Mouse (Mus musculus) regulatory T cell (primary cell): ENCODE data around the gene Gpld1.

Source experiments
- in situ Hi-C: fragments of 300-600 bp; cut with MboI, MseI; formaldehyde crosslinking; loops from one replicate; pipeline ENCODE4 v1.15.1; 2025; ENCODE audit warnings: high pct_unique_total_duplicates

Gpld1 gene

DNA sequence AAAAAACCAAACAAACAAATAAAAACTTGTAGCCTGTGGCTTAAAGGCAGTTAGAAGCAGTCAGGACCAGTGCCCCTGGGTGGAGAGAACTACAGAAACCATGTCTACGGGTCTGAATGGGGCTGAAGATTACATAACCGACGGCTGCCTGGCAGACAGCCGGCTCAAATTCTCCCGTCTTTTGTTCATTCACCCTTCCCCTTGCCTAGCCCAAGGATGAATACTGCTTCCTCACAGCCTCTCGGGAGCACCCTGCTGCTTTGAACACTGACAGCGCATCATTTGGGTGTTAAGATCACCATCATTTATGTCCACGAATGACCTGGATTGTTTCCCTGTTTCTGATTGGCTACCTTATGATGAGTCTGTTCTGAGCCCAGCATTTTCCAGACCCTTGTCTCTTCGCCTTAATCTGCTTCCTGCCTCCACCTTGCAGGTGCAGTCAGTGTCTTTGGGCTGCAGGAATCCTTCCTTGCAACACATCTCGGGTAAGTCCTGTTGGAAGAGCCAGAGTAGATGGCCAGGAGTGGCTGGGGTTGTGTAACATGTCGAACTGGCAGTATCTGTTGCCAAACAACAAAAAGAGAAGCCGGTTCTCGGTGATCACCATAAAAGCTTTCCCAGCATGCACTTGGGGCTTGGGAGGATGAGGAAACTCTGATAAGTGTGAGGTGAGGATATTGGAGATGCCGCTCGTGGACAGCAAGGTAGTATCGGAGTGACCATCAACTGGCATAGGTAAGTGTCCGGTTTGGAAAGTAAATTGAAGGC, at the start of gene Gpld1:
Gpld1 (plus strand) TSS at position 641 of the 771 bp plus-strand sequence.
- in situ Hi-C loops: loop anchor here (5.0 kb wide), 1 partner anchor 105 kb away; no protein-coding TSS in a partner anchor

DNA sequence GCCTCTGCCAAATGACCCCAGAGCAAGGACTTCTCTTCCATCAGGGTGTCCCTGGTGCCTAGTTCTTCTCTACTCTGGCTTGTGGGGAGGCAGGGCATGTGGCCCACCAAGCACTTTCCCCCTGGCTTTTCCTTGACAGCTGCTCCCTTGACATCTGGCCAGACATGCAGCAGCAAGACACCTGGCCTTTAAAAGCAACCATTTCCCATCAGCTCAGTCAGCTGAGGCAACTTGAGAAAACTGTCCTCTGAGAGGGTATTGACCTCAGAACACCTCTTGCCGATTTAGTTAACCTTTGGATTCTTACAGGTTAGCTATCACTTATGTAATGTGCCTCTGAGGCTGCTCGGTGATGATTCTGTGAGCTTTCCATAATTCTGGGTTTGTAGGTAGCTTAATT, 49.1 kb upstream of the Gpld1 start:
- in situ Hi-C loops: loop anchor here (25.0 kb wide), 1 partner anchor 707 kb away; no protein-coding TSS in a partner anchor

DNA sequence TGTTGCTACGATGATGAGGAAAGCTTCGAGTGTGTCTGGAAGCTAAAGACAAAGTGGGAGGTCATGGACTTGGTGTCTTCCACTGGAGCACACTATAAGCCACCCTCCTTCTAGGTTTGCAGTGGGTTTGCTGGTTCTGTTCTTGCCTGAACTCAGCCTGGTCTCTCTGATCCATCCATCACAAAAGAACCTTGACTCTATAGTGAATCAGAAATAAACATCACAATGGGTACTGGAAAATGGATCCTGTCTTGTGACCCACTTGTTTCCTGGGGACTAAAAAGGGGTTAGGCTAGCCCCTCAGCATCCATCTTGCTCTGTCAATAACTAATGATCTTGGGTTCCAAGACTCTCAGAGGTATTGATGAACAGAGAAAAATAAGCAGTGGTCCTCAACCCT, 41.0 kb upstream of the Gpld1 start:
- in situ Hi-C loops: no loop called here

DNA sequence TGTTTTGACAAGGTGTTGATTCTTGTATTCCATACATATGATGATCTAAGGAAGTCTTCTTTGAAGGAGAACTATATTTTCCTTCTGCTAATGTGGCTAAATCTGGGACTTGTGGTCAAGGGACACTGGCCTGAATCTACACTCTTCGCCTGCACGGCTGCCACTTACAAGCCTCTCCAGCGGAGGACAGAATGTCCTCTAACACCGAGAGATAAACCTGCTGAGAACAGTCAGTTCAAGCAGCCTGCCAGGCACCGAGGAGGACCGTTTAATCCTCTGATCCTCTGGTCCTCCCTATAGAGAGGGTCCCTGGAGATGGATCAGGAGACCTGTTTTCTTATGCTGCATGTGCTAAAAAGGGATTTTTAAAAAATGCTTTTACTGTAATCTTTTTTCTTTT, 39.5 kb upstream of the Gpld1 start:
- in situ Hi-C loops: no loop called here

DNA sequence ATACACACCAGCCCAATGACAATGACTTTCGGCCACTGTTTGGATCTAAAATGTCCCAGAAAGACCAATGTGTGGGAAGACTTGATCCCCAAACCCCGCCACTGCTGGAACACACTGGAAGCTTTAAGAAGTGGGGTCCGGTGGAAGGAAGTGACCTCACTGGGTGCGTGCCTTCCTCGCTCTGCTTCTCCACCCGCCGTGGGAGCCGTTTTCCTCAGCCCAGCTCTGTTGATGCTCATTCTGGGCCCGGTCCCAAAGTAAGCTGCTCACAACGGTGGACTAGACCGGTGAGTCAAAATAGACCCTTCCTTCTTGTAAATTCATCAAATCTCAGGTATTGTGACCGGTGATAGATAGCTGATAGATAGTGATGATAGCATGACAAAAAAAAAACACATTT, 37.5 kb upstream of the Gpld1 start:
- in situ Hi-C loops: no loop called here

DNA sequence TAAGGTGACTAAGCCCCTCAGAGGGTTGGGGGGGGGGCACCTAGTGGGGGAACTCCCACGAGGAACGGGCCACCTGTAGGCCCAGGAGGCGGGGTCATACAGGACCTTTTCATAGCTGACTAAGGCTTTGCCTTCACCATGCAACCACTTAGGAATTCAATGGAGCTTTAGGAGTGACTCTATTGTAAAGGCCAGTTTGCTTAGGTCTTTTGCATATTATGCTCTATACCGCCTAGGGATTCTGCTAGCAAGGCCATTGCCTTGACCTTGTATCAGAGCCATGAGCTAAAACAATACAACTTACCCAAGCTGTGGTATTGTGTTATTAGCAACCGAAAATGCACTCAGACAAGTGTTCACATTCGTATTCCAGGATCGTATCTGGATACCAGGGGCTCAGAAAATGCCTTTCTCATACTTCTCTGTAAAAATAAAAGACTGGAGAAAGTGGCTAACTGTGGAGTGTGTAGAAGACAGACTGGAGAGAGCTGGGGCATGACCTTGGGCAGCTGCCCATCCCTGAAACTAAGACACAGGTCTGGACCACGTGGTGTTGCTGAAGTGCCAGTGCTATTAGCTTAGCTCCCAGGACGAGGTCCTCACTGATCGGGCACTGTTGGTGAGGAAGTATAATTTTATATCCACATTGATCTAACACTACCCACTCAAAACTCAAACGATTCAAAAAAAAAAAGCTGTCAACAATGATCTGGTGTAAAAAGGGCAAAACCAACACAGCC, 36.0 kb upstream of the Gpld1 start:
- in situ Hi-C loops: no loop called here

DNA sequence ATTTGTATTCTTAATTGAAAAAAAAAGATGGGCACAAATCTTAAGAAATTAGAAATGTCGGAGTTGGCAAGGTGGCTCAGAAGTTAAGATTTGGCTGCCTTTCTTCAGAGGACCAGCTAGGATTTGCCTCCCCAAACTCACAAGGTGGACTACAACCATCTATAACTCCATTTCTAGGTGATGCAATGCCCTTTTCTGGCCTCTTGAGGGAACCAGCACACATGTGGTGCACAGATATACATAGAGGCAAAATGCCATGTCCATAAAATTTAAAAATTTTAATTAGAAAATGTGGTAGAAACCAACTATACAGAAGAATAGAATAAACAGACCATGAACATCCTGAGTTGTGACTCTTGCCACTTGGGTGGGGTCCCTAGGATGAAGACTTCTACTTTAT, 33.8 kb upstream of the Gpld1 start:
- in situ Hi-C loops: no loop called here

DNA sequence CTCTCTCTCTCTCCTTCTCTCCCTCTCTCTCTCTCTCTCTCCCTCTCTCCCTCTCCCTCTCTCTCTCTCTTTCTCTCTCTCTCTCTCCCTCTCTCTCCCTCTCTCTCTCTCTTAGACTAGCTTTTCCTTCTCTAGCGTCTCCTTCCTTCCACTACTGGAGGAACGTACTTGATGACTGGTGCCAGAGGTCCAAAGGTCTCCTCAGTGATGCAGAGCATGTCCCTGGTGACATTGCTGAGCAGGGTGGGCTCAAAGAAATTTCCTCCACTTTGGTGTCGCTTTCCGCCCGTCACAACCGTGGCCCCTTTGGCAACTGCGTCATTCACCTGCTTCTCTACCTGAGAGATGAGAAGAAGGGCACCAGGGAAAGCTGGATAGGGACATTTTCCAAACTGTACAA, 29.4 kb upstream of the Gpld1 start:
- in situ Hi-C loops: loop anchor here (10.0 kb wide), 1 partner anchor 199 kb away; no protein-coding TSS in a partner anchor

DNA sequence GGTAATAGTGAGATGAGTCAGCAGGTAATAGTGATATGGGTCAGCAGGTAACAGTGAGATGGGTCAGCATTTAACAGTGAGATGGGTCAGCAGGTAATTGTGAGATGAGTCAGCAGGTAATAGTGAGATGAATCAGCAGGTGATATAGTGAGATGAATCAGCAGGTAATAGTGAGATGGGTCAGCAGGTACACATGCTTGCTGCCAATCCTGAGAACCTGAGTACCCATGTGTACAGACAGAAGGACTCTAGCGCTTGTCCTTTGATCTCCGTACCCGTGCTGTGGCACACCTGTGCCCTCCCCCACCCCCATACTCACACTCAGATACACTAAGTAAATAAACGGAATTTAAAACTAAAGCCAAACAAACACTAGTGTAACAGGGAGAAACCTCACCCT, 28.0 kb upstream of the Gpld1 start:
- in situ Hi-C loops: loop anchor here (10.0 kb wide), 1 partner anchor 200 kb away; no protein-coding TSS in a partner anchor

DNA sequence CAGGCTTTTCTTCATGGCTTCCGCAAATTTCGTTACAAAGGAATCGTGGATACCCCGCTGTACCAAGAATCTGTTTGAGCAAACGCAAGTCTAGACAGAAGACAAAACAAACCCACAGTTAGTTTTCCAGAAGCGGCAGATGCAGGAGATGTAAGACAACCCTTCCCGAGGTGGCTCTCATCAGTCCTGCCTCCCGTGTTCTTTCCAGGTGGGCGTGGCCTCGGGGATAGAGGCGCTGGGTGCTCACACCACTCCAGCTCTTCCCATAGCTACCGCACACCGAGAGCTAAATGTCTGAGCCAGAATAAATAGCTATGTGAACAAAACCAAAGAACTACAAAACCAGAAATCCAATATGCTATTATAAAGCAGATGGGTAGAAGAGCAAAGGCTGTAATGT, 27.1 kb upstream of the Gpld1 start:
- in situ Hi-C loops: loop anchor here (10.0 kb wide), 1 partner anchor 201 kb away; no protein-coding TSS in a partner anchor

DNA sequence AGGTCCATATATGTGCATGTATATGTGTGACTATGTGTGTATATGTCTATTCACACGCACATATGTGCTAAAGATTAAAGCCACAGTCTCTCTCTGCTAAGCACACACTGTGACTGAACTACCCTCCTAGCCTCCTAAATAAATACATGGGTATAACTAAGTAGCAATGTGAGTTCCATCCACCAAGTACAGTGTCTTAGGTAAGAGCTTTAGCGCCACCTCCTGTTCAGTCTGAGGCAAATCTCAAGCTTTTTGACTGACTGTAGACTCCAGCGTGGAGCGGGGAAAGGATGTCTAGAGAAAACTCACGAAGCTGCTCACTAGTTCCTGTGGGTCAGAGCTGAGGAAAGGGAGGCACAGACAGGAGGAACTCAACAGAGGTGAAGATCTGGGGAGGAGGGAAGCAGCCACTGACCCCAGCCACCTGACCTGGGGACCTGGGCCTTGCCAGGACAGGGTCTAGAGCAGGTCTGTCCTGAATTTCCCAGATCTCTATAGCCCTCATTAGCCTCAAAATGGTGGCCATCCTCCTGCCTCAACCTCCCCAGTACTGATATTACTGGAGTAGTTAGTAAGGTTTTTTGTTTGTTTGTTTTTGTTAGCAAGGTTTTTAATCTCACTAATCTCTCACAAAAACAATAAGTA, 22.5 kb upstream of the Gpld1 start:
- in situ Hi-C loops: no loop called here

DNA sequence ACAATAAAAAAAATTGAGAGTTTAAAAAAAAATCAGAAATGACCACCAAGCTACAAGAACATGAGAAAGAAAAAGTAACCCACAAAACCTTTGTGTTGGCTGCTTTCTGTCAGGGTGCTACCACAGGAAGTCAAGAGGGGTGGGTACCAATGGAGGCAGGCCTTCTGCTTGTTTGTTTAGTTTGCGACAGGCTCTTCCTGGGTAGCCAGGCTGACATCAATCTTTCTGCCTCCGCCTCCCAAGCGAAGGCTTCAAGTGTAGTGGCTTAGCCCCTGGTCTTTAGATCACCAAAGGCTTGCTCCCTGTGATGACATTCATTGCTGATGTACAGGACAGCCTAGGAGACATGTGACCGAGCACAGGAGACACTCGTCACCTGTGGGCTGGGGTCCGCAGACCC, 21.7 kb upstream of the Gpld1 start:
- in situ Hi-C loops: no loop called here

DNA sequence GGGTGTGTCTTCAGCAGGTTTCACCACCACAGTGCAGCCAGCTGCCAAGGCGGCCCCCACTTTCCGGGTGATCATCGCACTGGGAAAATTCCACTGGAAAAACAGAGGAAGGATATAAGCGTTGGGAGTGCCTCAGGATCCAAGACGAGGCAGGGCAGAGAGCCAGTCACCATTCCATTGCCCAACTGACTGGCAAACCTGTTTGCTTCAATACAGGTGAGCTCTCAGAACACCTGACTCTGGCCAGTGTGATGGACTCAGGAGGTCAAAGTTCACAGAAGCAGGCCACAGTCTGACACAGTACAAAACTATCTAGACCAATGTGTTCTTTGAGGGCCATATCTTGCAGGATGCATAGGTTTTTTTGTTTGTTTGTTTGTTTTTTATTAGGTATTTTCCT, 19.0 kb upstream of the Gpld1 start:
- in situ Hi-C loops: no loop called here

DNA sequence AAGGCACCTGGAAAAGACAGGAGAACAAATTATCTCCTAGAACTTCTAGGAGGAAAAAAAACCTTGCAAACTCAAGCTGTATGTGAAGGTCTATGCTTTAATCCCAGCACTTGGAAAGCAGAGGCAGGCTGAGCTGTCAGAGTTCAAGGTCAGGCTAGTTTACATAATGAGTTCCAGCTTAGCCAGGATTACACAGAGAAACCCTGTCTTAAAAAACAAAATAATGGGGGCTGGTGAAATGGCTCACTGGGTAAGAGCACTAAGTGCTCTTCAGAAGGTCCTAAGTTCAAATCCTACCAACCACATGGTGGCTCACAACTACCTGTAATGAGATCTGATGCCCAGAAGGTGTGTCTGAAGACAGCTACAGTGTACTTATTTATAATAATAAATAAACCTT, 12.4 kb upstream of the Gpld1 start:
- in situ Hi-C loops: no loop called here

DNA sequence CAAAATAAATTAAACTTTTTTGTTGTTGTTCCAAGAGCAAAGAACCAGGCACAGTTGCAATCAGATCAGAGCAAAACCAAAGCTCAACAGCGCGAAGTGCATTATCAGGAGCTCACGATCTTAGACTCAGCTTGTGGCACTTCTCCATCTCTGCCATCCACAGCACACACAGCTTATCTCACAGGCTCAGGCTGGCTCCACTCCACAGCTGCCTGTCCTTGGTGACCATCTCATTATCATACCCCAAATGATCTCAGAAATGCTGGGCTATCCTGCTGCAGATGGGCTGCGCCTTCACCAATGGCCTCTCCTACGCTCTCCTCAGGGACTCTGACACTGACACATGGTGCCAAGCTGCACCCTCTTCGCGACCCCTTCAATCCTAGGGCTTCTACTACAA, 9.8 kb upstream of the Gpld1 start:
- in situ Hi-C loops: no loop called here

DNA sequence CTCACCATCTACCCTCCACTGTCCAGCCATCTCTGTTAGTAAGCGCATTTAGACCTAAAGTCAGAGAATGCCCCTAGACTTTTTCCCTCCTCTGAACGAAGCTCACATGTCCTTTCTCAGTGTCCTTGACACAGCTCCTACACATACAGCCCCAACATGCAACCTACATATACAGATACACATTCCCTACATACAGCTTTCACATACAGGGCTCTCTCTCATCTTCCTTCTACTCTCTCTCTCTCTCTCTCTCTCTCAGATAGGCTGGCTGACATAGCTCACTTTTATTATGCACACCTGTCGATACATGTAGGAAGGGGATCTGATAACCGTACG, 6.2 kb upstream of the Gpld1 start:
- in situ Hi-C loops: loop anchor here (5.0 kb wide), 1 partner anchor 51 kb away; no protein-coding TSS in a partner anchor

DNA sequence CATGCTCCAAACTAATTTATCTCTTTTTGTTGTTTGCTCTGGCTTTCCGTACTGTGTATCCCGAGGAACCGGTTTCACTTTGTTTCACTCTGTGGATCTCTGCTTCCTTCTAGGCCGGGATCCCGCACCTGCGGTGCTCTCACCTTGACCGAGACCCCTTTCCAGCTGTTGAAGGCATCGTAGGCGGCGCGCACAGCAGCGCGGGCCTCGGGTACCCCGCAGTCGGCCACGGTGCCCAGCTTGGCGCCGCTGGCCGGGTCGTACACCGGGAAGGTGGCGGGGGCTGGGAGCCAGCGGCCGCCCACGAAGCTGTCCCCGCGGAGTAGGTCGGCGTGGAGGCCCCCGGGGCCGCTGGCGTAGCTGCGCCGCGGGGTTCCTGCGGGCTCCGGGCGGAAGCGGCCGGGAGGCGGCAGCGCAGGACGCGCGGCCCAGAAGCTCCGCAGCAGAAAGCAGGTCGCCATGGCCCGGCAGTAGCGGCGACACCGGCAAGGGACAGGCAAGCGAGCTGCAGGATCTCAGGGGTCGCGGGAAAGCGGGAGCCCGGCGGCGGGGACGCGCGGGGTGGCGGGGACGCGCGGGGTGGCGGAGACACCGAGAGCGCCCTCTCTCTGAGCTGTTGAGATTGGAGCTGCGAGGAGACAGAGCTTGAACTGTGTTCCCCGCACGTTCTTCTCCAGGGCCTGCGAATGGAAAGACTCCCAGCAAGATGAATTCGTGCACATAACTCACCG, 5.7 kb upstream of the Gpld1 start, which contains the start of gene Aldh5a1:
Aldh5a1 (minus strand) TSS at position 554 of the 731 bp plus-strand sequence.
- in situ Hi-C loops: loop anchor here (5.0 kb wide), 1 partner anchor 50 kb away; no protein-coding TSS in a partner anchor

DNA sequence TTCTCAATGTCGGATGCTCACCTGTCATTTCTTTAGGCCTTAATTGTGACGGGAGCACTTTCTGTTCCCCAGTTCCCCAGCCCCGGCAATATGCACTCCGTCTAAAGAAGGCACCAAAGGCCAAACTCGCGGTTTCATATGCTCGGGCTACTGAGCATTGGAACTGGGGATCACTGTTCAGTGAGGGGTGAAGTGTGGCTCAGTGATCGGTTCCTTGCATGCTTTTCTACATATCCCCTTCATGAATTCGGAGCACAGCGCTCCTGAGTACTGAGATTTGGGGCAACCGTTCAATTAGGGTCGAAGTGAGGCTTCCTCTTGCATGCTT, 5.1 kb upstream of the Gpld1 start:
- in situ Hi-C loops: loop anchor here (5.0 kb wide), 1 partner anchor 49 kb away; no protein-coding TSS in a partner anchor

DNA sequence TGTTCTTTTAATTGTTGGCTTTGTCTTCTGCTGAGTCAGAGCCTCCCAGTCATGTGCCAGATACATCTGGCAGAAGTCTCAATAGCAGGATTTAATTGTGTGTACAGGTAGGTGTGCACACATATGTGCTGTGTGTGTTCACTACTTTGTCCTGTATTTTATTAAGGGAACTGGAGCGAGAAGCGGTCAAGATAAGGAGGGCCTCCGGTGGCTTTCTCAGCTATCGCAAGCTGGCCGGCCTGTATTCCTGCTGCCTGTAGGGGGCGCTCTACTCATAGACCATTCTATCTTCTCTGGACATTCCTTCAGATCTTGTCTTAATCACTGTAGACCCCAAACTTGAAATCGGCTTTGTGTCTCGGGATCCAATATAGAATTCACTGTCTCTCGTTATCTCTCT, 4.3 kb upstream of the Gpld1 start:
- in situ Hi-C loops: loop anchor here (5.0 kb wide), 1 partner anchor 49 kb away; no protein-coding TSS in a partner anchor

DNA sequence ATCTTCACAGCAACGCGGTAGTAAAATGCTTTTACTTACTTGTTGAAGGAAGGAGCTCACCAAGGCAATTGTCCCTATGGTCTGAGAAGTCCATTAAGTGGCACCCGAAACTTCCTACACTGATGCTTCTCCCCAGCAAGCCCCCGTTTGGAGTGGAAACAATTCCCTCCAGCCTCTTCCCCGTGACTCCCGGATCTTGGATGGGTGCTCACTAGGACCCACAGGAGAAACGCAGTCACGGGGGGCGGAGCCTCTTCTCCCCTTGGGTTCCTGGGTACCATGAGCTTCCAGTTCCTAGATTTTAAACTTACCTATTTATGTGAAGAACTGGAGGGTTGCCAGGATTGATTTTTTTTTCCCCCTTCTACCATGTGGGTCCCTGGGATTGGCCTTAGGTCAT, 3.5 kb upstream of the Gpld1 start:
- in situ Hi-C loops: loop anchor here (5.0 kb wide), 1 partner anchor 48 kb away; no protein-coding TSS in a partner anchor

DNA sequence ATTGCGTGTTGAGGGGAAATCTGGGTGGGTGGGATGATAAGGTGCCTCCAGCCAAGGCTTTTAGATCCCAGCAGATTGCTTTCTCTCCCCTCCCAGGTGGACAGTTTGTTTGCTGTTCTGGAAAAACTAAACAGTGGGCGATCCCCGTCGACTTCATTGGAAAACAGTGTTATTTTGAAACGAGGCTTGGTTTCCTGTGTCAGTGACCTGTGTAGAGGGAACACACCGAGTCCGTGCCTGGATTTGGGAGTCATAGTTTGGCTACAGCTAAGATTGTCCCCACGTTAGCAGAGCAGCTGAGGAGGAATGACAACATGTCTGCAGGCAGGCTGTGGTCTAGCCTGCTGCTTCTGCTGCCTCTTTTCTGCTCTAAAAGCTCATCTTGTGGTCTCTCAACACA, 351 bp downstream of the Gpld1 start:
- in situ Hi-C loops: loop anchor here (5.0 kb wide), 1 partner anchor 106 kb away; no protein-coding TSS in a partner anchor
